19 mouse cellular contexts compared by ENCODE assay signal in the genomic region with DNA sequence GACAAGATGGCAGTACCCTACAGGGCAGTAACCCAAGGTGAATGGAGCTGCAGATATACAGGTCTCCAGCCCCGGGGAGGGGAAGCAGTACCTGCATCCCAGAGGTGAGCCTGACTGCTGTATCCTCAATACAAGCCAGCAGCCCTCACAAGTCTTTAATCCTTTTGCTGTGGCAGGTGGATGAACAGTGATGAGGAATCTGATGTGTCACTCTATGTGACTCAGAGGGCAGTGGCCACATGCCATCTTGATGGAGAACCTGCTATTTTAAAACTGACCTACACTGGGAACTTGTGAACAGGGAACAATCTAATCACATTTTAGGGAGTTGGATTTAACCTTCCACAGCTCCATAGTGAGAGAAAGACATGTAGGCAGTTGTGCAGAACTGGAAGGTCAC.
DNase-seq lines count a peak whose midpoint lies in the region; ATAC-seq lines count a peak whose summit lies in the region.
"Had no signal": no experiment of that assay in that cellular context is flagged by ENCODE, and none has a peak within 500 bp of the region (broad histone marks: within the 10 kb centered on the region; RNA-seq: fewer than 3 reads in every experiment).

No protein-coding gene starts in this region.

- DNase-seq in cerebellum, postnatal 4 days (ENCODE audit: low spot score in 2 of 2): no peak
- DNase-seq in adrenal gland, postnatal 10 days: peak; percentile 4
- peak; percentile 44 for DNase-seq in cerebellum, adult 8-10 months
- DNase-seq in layer of hippocampus, postnatal 14 days (ENCODE audit: low spot score in 2 of 2): no peak
- DNase-seq in urinary bladder, postnatal 25 days (ENCODE audit: low spot score): no peak
- DNase-seq in spleen, adult 12 weeks (ENCODE audit: low spot score): no peak
- DNase-seq: embryo, embryonic 11 days; heart, postnatal 36 days; kidney, adult 18-20 months; layer of hippocampus, adult 9-11 months; lung, postnatal 4 days; right cerebral cortex, adult 18-20 months; right cerebral cortex, postnatal 4 days; thymus, postnatal 36 days had no signal

- ATAC-seq in cerebellum, adult (ENCODE audit: insufficient number of reproducible peaks, low FRiP score, low TSS enrichment): peak; percentile 65
- ATAC-seq: activated CD4-positive, CD25-positive, alpha-beta regulatory T cell, adult 4 months; forebrain, embryonic 13.5 days; inflammation-experienced regulatory T-cells, adult 6 months; midbrain, embryonic 16.5 days had no signal

Comparison
In these comparisons a context has a peak if more than half of its experiments do, and no peak if none do; other contexts are left out.
1. DNase-seq: peak in adrenal gland, postnatal 10 days (single experiment) and cerebellum, adult 8-10 months (single experiment); none in cerebellum, postnatal 4 days (0 of 2), layer of hippocampus, postnatal 14 days (0 of 2), urinary bladder, postnatal 25 days (single experiment) and spleen, adult 12 weeks (single experiment).